13 mouse cellular contexts compared by ENCODE assay signal in the genomic region with DNA sequence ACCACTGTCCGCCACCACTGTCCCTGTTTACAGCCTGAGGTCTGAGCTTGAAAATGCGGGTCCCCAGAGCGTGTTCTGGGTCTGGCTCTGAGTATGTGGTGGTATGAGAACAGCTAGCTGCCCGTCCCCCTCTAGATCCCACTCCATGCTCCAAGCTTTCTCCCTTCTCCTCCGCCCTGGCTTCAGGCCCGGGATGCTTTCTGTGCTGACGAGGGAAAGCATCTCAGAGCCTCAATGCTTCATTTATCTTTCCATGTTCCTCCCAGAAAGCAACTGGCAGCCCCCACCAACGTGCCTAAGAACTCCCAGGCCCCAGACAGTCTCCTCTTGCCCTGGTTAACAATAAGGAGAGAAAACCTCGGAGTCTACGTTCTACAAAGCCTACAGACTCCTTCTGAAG.
"Had no signal": no experiment of that assay in that cellular context is flagged by ENCODE, and none has a peak within 500 bp of the region (broad histone marks: within the 10 kb centered on the region; RNA-seq: fewer than 3 reads in every experiment).

No protein-coding gene starts in this region.

- ATAC-seq: midbrain, embryonic 13.5 days had no signal

- H3K9ac ChIP-seq: limb, embryonic 13.5 days; liver, embryonic 14.5 days; midbrain, embryonic 13.5 days; neural tube, embryonic 15.5 days had no signal

- H3K4me3 ChIP-seq: limb, embryonic 13.5 days; midbrain, embryonic 13.5 days; myocyte; neural tube, embryonic 15.5 days had no signal

- H3K9me3 ChIP-seq: limb, embryonic 13.5 days; midbrain, embryonic 13.5 days; neural tube, embryonic 15.5 days had no signal

- DNase-seq: kidney, adult 9 months; kidney, postnatal 36 days; lung, adult 18-20 months; right cerebral cortex, postnatal 4 days; spleen, adult 18-20 months; thymus, adult 18-20 months; thymus, postnatal 14 days had no signal

- H3K36me3 ChIP-seq: limb, embryonic 13.5 days; midbrain, embryonic 13.5 days; neural tube, embryonic 15.5 days had no signal

- H3K27me3 ChIP-seq: limb, embryonic 13.5 days; midbrain, embryonic 13.5 days; neural tube, embryonic 15.5 days had no signal

- H3K4me2 ChIP-seq: limb, embryonic 13.5 days; midbrain, embryonic 13.5 days; neural tube, embryonic 15.5 days had no signal

- H3K27ac ChIP-seq: kidney, postnatal 0 days; limb, embryonic 13.5 days; liver, embryonic 14.5 days; midbrain, embryonic 13.5 days; neural tube, embryonic 15.5 days had no signal
